Mouse (Mus musculus) intestine, postnatal 0 days (tissue): ENCODE measurements around the gene Arhgef28. TPM values are rescaled to one million over a fixed set of nuclear protein-coding genes. Genes with fewer than 3 reads are reported as not detected.

Source experiments
- ATAC-seq: fragments of 200-750 bp; cut with Nextera tagmentation; 2 replicates; pipeline ENCODE4 v1.8.0; 2017; ENCODE audit warnings: mild to moderate bottlenecking, moderate TSS enrichment, moderate library complexity
- H3K27ac ChIP-seq: fragments of 300-500 bp; sonication (generic); 2 replicates; pipeline ENCODE4 v1.5.1; 2014; ENCODE audit warnings: mild to moderate bottlenecking, low read depth, low read length, moderate library complexity
- H3K27me3 ChIP-seq: fragments of 300-500 bp; sonication (generic); replicated peaks from 2 replicates; pipeline ENCODE4 v1.6.1; 2014; ENCODE audit warnings: low read length, mixed read lengths; ENCODE audit not compliant: control insufficient read depth, insufficient read depth
- H3K36me3 ChIP-seq: fragments of 300-500 bp; sonication (generic); 2 replicates; pipeline ENCODE4 v1.6.1; 2014; ENCODE audit warnings: mild to moderate bottlenecking, moderate library complexity; ENCODE audit not compliant: control insufficient read depth, insufficient read depth
- H3K4me1 ChIP-seq: fragments of 300-500 bp; sonication (generic); replicated peaks from 2 replicates; pipeline ENCODE4 v1.6.1; 2014; ENCODE audit warnings: antibody characterized with exemption, low read length, mixed read lengths; ENCODE audit not compliant: control insufficient read depth, insufficient read depth
- H3K4me2 ChIP-seq: fragments of 300-500 bp; sonication (generic); replicated peaks from 2 replicates; pipeline ENCODE4 v1.6.1; 2014; ENCODE audit warnings: low read depth, mild to moderate bottlenecking, moderate library complexity
- H3K4me3 ChIP-seq: fragments of 300-500 bp; sonication (generic); 2 replicates; pipeline ENCODE4 v1.5.1; 2014; ENCODE audit warnings: low read depth, low read length
- H3K9ac ChIP-seq: fragments of 300-500 bp; sonication (generic); 2 replicates; pipeline ENCODE4 v1.6.1; 2014; ENCODE audit warnings: mild to moderate bottlenecking, low read depth, low read length
- H3K9me3 ChIP-seq: fragments of 300-500 bp; sonication (generic); 2 replicates; pipeline ENCODE4 v1.6.1; 2016; ENCODE audit warnings: mixed run types; ENCODE audit not compliant: control insufficient read depth
- CTCF ChIP-seq: sonication (generic); IDR thresholded peaks from 2 replicates; pipeline ENCODE4 v1.5.1; 2016; ENCODE audit warnings: low read depth, mild to moderate bottlenecking, control low read depth, antibody characterized with exemption, moderate library complexity
- WGBS: fragments of 180-500 bp; shearing (Covaris S2); extraction: QIAGEN DNeasy Blood & Tissue Kit; methylation state at CpG from one replicate; pipeline ENCODE4 v1.1.7; 2014; 5-methylcytosine and 5-hydroxymethylcytosine counted together
- polyA plus RNA-seq: library from polyadenylated mRNA; unstranded; fragments of >200 nt; fragmentation: Nextera tagmentation; extraction: Ambion mirVana; gene quantifications from 2 replicates; pipeline ENCODE4 v1.2.1, GENCODE M21; 2015

The Arhgef28 gene
- polyA plus RNA-seq, 1 experiment from 2014 or later, result 13.8 TPM

DNA sequence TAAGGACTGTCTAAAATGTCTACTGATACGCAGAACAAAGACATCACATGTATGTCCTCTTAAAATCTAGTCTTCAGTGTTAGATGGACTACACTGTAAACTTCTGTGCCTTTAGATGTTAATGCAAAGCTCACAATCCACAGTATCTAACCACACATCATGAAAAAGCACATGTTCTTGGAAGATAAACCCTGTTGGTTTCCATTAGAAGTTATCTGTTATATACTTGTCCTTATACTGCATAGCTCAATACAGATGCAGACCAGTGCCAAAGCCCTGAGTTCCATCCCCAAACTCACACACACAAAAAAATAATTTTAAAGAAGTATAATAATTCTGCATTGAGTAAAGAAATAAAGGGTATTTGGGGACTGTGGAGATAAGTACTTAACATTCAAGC, 18.3 kb downstream of the Arhgef28 start:
- Histone ChIP-seq H3K4me3 (no peak overlapping the region), H3K27ac (no peak overlapping the region), H3K36me3 (no peaks in the 10 kb centered on the region), H3K9me3 (no peaks in the 10 kb centered on the region), H3K4me2 (no peak overlapping the region), H3K4me1 (peaks cover 3% of the 10 kb centered on the region; the same call in 1 of the 2 replicates), H3K9ac (no peak overlapping the region), H3K27me3 (no peaks in the 10 kb centered on the region)
- 98% methylated on average over 1 of the region's 1 CpGs for WGBS
- TF ChIP-seq CTCF, result no peak
- ATAC-seq, result no peak

- Histone ChIP-seq H3K4me2 (no peak overlapping the region), H3K4me1 (peaks cover 3% of the 10 kb centered on the region; the same call in 1 of the 2 replicates), H3K9me3 (no peaks in the 10 kb centered on the region), H3K27ac (no peak overlapping the region), H3K4me3 (no peak overlapping the region), H3K9ac (no peak overlapping the region), H3K27me3 (no peaks in the 10 kb centered on the region), H3K36me3 (no peaks in the 10 kb centered on the region)
- 80% methylated on average over 5 of the region's 5 CpGs for WGBS
- no peak for TF ChIP-seq CTCF
- ATAC-seq, result no peak
Observed at GRCm38 (mm10) chr13:98186179-98186578, 20.1 kb downstream of the Arhgef28 start.

DNA sequence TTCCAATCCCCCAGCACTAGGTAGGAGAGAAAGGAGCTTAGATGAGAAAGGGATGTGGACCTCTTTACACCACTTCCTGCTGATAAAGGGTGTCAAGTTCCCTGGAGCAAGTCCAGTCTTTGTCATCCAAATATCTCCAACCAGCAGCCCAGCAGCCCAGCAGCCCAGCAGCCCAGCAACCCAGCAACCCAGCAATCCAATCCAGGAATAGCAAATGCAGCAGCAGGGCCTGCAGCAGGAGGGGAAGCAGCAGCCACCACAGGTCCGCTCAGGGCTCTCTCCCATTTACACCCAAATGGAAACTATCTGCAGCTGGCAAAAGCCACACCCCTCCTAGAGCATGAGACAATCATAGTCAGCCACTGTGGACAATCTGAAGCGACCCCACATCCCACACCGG, 21.6 kb downstream of the Arhgef28 start:
- Histone ChIP-seq H3K27ac (no peak overlapping the region), H3K9ac (no peak overlapping the region), H3K27me3 (no peaks in the 10 kb centered on the region), H3K36me3 (no peaks in the 10 kb centered on the region), H3K4me1 (peaks cover 3% of the 10 kb centered on the region; the same call in 1 of the 2 replicates), H3K4me2 (no peak overlapping the region), H3K9me3 (no peaks in the 10 kb centered on the region), H3K4me3 (no peak overlapping the region)
- 42% methylated on average over 3 of the region's 3 CpGs for WGBS
- no peak for TF ChIP-seq CTCF
- no peak for ATAC-seq

DNA sequence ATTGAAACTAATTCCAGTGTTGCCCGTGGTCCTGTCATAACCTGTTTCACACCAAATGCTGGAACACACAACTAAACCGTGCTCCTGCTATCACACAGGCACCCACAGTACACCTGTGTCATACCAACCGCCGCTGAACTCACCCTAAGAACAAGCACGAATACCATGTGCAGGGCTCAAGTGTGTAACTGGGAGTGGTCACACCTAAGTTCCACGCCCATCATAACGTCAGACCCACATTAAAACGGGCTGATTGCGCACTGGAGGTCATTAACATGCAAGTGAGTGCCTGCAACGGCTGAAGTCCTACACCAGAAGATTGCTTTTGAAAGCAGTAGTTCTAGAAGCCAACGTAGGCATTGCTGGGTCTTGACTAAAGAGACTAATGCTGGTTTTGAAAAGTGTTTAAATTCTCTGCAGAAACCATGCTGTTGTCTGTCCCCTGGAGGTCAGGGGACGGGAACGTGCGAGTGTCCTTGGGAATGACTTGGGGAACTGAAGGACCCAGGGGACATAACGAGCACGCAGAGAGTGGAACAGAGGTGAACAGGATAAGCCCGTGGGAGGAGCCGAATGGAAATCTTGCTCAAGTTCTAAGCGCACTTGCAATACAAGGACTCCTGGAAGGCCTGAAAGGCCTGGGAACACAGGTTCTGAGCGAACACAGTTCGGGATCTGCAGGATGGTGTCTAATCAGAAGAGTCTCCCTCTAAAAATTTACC, 22.9 kb downstream of the Arhgef28 start:
- peak; percentile 96 for ATAC-seq
- H3K4me3 ChIP-seq, result no peak overlapping the region
- TF ChIP-seq CTCF, result no peak
- H3K27ac ChIP-seq, result peak overlapping the region; percentile 84
- H3K4me1 ChIP-seq, result peaks cover 3% of the 10 kb centered on the region; the same call in 1 of the 2 replicates
- WGBS, result 53% methylated on average over 21 of the region's 21 CpGs
- H3K9ac ChIP-seq, result no peak overlapping the region
- no peaks in the 10 kb centered on the region for H3K36me3 ChIP-seq
- H3K9me3 ChIP-seq, result no peaks in the 10 kb centered on the region
- H3K4me2 ChIP-seq, result peak overlapping the region; percentile 41
- no peaks in the 10 kb centered on the region for H3K27me3 ChIP-seq

DNA sequence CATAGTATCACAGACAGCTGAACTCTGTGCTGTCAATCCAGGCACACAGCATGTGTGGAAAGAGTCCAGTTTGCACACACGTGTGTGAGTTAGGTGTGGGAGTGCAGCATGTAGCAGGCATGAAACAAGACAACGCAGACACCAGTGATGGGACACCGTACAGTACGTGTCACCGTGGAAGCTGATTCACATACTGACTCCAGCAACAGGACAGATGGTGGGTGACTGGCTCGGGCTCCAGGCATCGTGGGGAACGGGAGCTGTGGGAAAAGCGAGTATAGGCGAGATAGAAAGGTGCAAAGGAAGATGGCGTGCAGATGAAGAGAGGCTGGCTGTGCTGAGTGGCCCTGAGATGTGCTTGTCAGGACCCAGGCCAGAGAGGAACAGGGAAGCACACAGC, 23.9 kb downstream of the Arhgef28 start:
- ATAC-seq, result no peak
- TF ChIP-seq CTCF, result no peak
- Histone ChIP-seq H3K36me3 (no peaks in the 10 kb centered on the region), H3K9me3 (no peaks in the 10 kb centered on the region), H3K27me3 (no peaks in the 10 kb centered on the region), H3K4me3 (no peak overlapping the region), H3K4me1 (peaks cover 3% of the 10 kb centered on the region; the same call in 1 of the 2 replicates), H3K27ac (no peak overlapping the region), H3K4me2 (no peak overlapping the region), H3K9ac (no peak overlapping the region)
- 92% methylated on average over 11 of the region's 11 CpGs for WGBS

- Histone ChIP-seq H3K9ac (no peak overlapping the region), H3K9me3 (no peaks in the 10 kb centered on the region), H3K27ac (no peak overlapping the region), H3K4me3 (no peak overlapping the region), H3K27me3 (no peaks in the 10 kb centered on the region), H3K4me1 (peaks cover 3% of the 10 kb centered on the region; the same call in 1 of the 2 replicates), H3K36me3 (no peaks in the 10 kb centered on the region), H3K4me2 (no peak overlapping the region)
- no peak for ATAC-seq
- TF ChIP-seq CTCF, result no peak
- WGBS, result 72% methylated on average over 8 of the region's 8 CpGs
Observed at GRCm38 (mm10) chr13:98180636-98181035, 25.6 kb downstream of the Arhgef28 start.
